Mouse (Mus musculus): Measurements from ENCODE around the gene Btbd11. TPM values are rescaled to one million over a fixed set of nuclear protein-coding genes. Genes with fewer than 3 reads are reported as not detected.

The Btbd11 gene
- 1.5 and 1.6 TPM in 2 replicates for polyA plus RNA-seq (2015; fragmentation: Nextera tagmentation; extraction: Ambion mirVana)

- Histone ChIP-seq H3K9me3 (no peaks in the 10 kb centered on the region), H3K9ac (peak within 1 kb of the TSS; percentile 62), H3K4me2 (replicated peaks) (peak within 1 kb of the TSS; percentile 96), H3K27ac (peak within 1 kb of the TSS; percentile 45; the same call in 1 of the 2 replicates), H3K4me1 (replicated peaks) (peaks cover 8% of the 10 kb centered on the region), H3K27me3 (replicated peaks) (peaks cover 16% of the 10 kb centered on the region), H3K4me3 (replicated peaks) (peak within 1 kb of the TSS; percentile 51), H3K36me3 (no peaks in the 10 kb centered on the region)
- ATAC-seq = peak; percentile 99
- WGBS = under 1% methylated on average over 46 of the region's 46 CpGs
Observed at GRCm38 (mm10) chr10:85386605-85387218, at the start of gene Btbd11. TSS of gene Btbd11 (plus strand) at chr10:85386814.

GRCm38 (mm10) chr10:85338733-85339132 is 47.9 kb upstream of the Btbd11 start:
- 79% methylated on average over 12 of the region's 12 CpGs for WGBS
- no peak overlapping the region for H3K4me2 ChIP-seq (replicated peaks)
- H3K4me1 ChIP-seq (replicated peaks) = no peaks in the 10 kb centered on the region
- H3K9me3 ChIP-seq = no peaks in the 10 kb centered on the region
- H3K9ac ChIP-seq = no peak overlapping the region
- no peak overlapping the region for H3K4me3 ChIP-seq (replicated peaks)
- H3K27ac ChIP-seq = no peak overlapping the region
- no peaks in the 10 kb centered on the region for H3K36me3 ChIP-seq
- ATAC-seq = no peak
- no peaks in the 10 kb centered on the region for H3K27me3 ChIP-seq (replicated peaks)

GRCm38 (mm10) chr10:85341867-85342266 is 44.7 kb upstream of the Btbd11 start:
- Histone ChIP-seq H3K4me3 (replicated peaks) (no peak overlapping the region), H3K36me3 (no peaks in the 10 kb centered on the region), H3K4me2 (replicated peaks) (no peak overlapping the region), H3K4me1 (replicated peaks) (no peaks in the 10 kb centered on the region), H3K9ac (no peak overlapping the region), H3K27ac (no peak overlapping the region), H3K27me3 (replicated peaks) (no peaks in the 10 kb centered on the region), H3K9me3 (no peaks in the 10 kb centered on the region)
- no peak for ATAC-seq
- 88% methylated on average over 1 of the region's 1 CpGs for WGBS

GRCm38 (mm10) chr10:85347171-85347570 is 39.4 kb upstream of the Btbd11 start:
- Histone ChIP-seq H3K4me1 (replicated peaks) (no peaks in the 10 kb centered on the region), H3K4me3 (replicated peaks) (no peak overlapping the region), H3K9ac (no peak overlapping the region), H3K9me3 (no peaks in the 10 kb centered on the region), H3K4me2 (replicated peaks) (no peak overlapping the region), H3K36me3 (no peaks in the 10 kb centered on the region), H3K27me3 (replicated peaks) (no peaks in the 10 kb centered on the region), H3K27ac (no peak overlapping the region)
- WGBS = 79% methylated on average over 9 of the region's 9 CpGs
- no peak for ATAC-seq

GRCm38 (mm10) chr10:85352505-85352904 is 34.1 kb upstream of the Btbd11 start:
- Histone ChIP-seq H3K4me2 (replicated peaks) (no peak overlapping the region), H3K27ac (no peak overlapping the region), H3K4me3 (replicated peaks) (no peak overlapping the region), H3K9me3 (no peaks in the 10 kb centered on the region), H3K9ac (no peak overlapping the region), H3K4me1 (replicated peaks) (no peaks in the 10 kb centered on the region), H3K36me3 (no peaks in the 10 kb centered on the region), H3K27me3 (replicated peaks) (no peaks in the 10 kb centered on the region)
- WGBS = 64% methylated on average over 2 of the region's 2 CpGs
- ATAC-seq = no peak

- Histone ChIP-seq H3K9me3 (no peaks in the 10 kb centered on the region), H3K9ac (no peak overlapping the region), H3K4me2 (replicated peaks) (no peak overlapping the region), H3K27me3 (replicated peaks) (no peaks in the 10 kb centered on the region), H3K4me1 (replicated peaks) (no peaks in the 10 kb centered on the region), H3K36me3 (no peaks in the 10 kb centered on the region), H3K27ac (no peak overlapping the region), H3K4me3 (replicated peaks) (no peak overlapping the region)
- no peak for ATAC-seq
- 86% methylated on average over 1 of the region's 1 CpGs for WGBS
Observed at GRCm38 (mm10) chr10:85354270-85354669, 32.3 kb upstream of the Btbd11 start.

GRCm38 (mm10) chr10:85359501-85360066 is 27.0 kb upstream of the Btbd11 start:
- Histone ChIP-seq H3K4me2 (replicated peaks) (no peak overlapping the region), H3K27me3 (replicated peaks) (no peaks in the 10 kb centered on the region), H3K4me1 (replicated peaks) (no peaks in the 10 kb centered on the region), H3K9ac (no peak overlapping the region), H3K27ac (no peak overlapping the region), H3K4me3 (replicated peaks) (no peak overlapping the region), H3K36me3 (no peaks in the 10 kb centered on the region), H3K9me3 (no peaks in the 10 kb centered on the region)
- WGBS = 87% methylated on average over 3 of the region's 3 CpGs
- no peak for ATAC-seq

GRCm38 (mm10) chr10:85362766-85363442 is 23.7 kb upstream of the Btbd11 start:
- Histone ChIP-seq H3K4me1 (replicated peaks) (no peaks in the 10 kb centered on the region), H3K4me3 (replicated peaks) (no peak overlapping the region), H3K27ac (no peak overlapping the region), H3K9me3 (no peaks in the 10 kb centered on the region), H3K4me2 (replicated peaks) (no peak overlapping the region), H3K27me3 (replicated peaks) (no peaks in the 10 kb centered on the region), H3K36me3 (no peaks in the 10 kb centered on the region), H3K9ac (no peak overlapping the region)
- ATAC-seq = no peak
- 71% methylated on average over 9 of the region's 9 CpGs for WGBS

- ATAC-seq = no peak
- Histone ChIP-seq H3K4me2 (replicated peaks) (no peak overlapping the region), H3K9ac (no peak overlapping the region), H3K27ac (no peak overlapping the region), H3K36me3 (no peaks in the 10 kb centered on the region), H3K27me3 (replicated peaks) (no peaks in the 10 kb centered on the region), H3K4me1 (replicated peaks) (no peaks in the 10 kb centered on the region), H3K9me3 (no peaks in the 10 kb centered on the region), H3K4me3 (replicated peaks) (no peak overlapping the region)
- WGBS = 61% methylated on average over 10 of the region's 10 CpGs
Observed at GRCm38 (mm10) chr10:85366876-85367275, 19.7 kb upstream of the Btbd11 start.

- ATAC-seq = no peak
Observed at GRCm38 (mm10) chr10:85371309-85371708, 15.3 kb upstream of the Btbd11 start.

GRCm38 (mm10) chr10:85372108-85372507 is 14.5 kb upstream of the Btbd11 start:
- ATAC-seq = no peak
- no peaks in the 10 kb centered on the region for H3K4me1 ChIP-seq (replicated peaks)
- H3K4me2 ChIP-seq (replicated peaks) = no peak overlapping the region
- no peak overlapping the region for H3K4me3 ChIP-seq (replicated peaks)
- no peaks in the 10 kb centered on the region for H3K36me3 ChIP-seq
- 80% methylated on average over 4 of the region's 4 CpGs for WGBS
- no peaks in the 10 kb centered on the region for H3K9me3 ChIP-seq
- no peak overlapping the region for H3K27ac ChIP-seq
- no peaks in the 10 kb centered on the region for H3K27me3 ChIP-seq (replicated peaks)
- H3K9ac ChIP-seq = no peak overlapping the region

More at GRCm38 (mm10) chr10:85371309-85371708, 15.3 kb upstream of the Btbd11 start:
- H3K27ac ChIP-seq = no peak overlapping the region
- H3K9me3 ChIP-seq = no peaks in the 10 kb centered on the region
- no peak overlapping the region for H3K9ac ChIP-seq
- WGBS = 77% methylated on average over 2 of the region's 2 CpGs
- H3K4me2 ChIP-seq (replicated peaks) = no peak overlapping the region
- no peaks in the 10 kb centered on the region for H3K27me3 ChIP-seq (replicated peaks)
- H3K36me3 ChIP-seq = no peaks in the 10 kb centered on the region
- no peak overlapping the region for H3K4me3 ChIP-seq (replicated peaks)
- no peaks in the 10 kb centered on the region for H3K4me1 ChIP-seq (replicated peaks)

GRCm38 (mm10) chr10:85378972-85379371 is 7.6 kb upstream of the Btbd11 start:
- no peak overlapping the region for H3K4me3 ChIP-seq (replicated peaks)
- peak overlapping the region; percentile 28 for H3K4me2 ChIP-seq (replicated peaks)
- H3K27me3 ChIP-seq (replicated peaks) = no peaks in the 10 kb centered on the region
- WGBS = 15% methylated on average over 8 of the region's 8 CpGs
- no peak overlapping the region for H3K9ac ChIP-seq
- ATAC-seq = peak; percentile 78
- no peaks in the 10 kb centered on the region for H3K9me3 ChIP-seq
- H3K27ac ChIP-seq = no peak overlapping the region
- no peaks in the 10 kb centered on the region for H3K4me1 ChIP-seq (replicated peaks)
- no peaks in the 10 kb centered on the region for H3K36me3 ChIP-seq
